Mouse (Mus musculus) forebrain, postnatal 0 days (tissue): Measurements from ENCODE around the gene Trim8. TPM values are rescaled to one million over a fixed set of nuclear protein-coding genes. Genes with fewer than 3 reads are reported as not detected.

Source experiments
- ATAC-seq: fragments of 200-750 bp; cut with Nextera tagmentation; 2 replicates; pipeline ENCODE4 v1.8.0; 2017; ENCODE audit warnings: mild to moderate bottlenecking, moderate library complexity
- DNase-seq: peaks from one replicate; pipeline ENCODE4 v3.0.0-alpha.2; 2015
- H3K27ac ChIP-seq: fragments of 300-500 bp; sonication (generic); 2 replicates; pipeline ENCODE4 v1.5.1; 2014; ENCODE audit warnings: low read depth, mild to moderate bottlenecking, antibody characterized with exemption, low read length, moderate library complexity, mixed read lengths
- H3K27me3 ChIP-seq: fragments of 300-500 bp; sonication (generic); 2 replicates; pipeline ENCODE4 v1.6.1; 2014; ENCODE audit warnings: mild to moderate bottlenecking, low read length, mixed read lengths; ENCODE audit not compliant: insufficient read depth
- H3K36me3 ChIP-seq: fragments of 300-500 bp; sonication (generic); 2 replicates; pipeline ENCODE4 v1.6.1; 2014; ENCODE audit warnings: mild to moderate bottlenecking, moderate library complexity; ENCODE audit not compliant: insufficient read depth
- H3K4me1 ChIP-seq: fragments of 300-500 bp; sonication (generic); 2 replicates; pipeline ENCODE4 v1.6.1; 2014; ENCODE audit warnings: antibody characterized with exemption; ENCODE audit not compliant: insufficient read depth
- H3K4me2 ChIP-seq: fragments of 300-500 bp; sonication (generic); 2 replicates; pipeline ENCODE4 v1.6.1; 2014; ENCODE audit warnings: low read depth, mild to moderate bottlenecking, moderate library complexity
- H3K4me3 ChIP-seq: fragments of 300-500 bp; sonication (generic); 2 replicates; pipeline ENCODE4 v1.5.1; 2014; ENCODE audit warnings: low read depth, low read length, mixed read lengths
- H3K9ac ChIP-seq: fragments of 300-500 bp; sonication (generic); 2 replicates; pipeline ENCODE4 v1.6.1; 2014; ENCODE audit warnings: mild to moderate bottlenecking
- H3K9me3 ChIP-seq: fragments of 300-500 bp; sonication (generic); 2 replicates; pipeline ENCODE4 v1.6.1; 2016; ENCODE audit warnings: low read length
- CTCF ChIP-seq: sonication (generic); IDR thresholded peaks from 2 replicates; pipeline ENCODE4 v1.5.1; 2016; ENCODE audit warnings: antibody characterized with exemption, control low read depth, low read depth
- WGBS: fragments of 180-500 bp; shearing (Covaris S2); extraction: QIAGEN DNeasy Blood & Tissue Kit; methylation state at CpG from one replicate; pipeline ENCODE4 v1.1.7; 2014; 5-methylcytosine and 5-hydroxymethylcytosine counted together
- polyA plus RNA-seq: library from polyadenylated mRNA; unstranded; fragments of >200 nt; fragmentation: Nextera tagmentation; extraction: Ambion mirVana; gene quantifications from 2 replicates; pipeline ENCODE4 v1.2.1, GENCODE M21; 2015
- total RNA-seq: library from RNA; depleted of rRNA; stranded (reverse); fragments of >200 nt; gene quantifications from 2 replicates; pipeline ENCODE4 v1.2.3, GENCODE M21; 2014

The Trim8 gene
- total and polyA plus RNA-seq, 2 experiments from 2014 or later, result 28.2 to 76.5 TPM

DNA sequence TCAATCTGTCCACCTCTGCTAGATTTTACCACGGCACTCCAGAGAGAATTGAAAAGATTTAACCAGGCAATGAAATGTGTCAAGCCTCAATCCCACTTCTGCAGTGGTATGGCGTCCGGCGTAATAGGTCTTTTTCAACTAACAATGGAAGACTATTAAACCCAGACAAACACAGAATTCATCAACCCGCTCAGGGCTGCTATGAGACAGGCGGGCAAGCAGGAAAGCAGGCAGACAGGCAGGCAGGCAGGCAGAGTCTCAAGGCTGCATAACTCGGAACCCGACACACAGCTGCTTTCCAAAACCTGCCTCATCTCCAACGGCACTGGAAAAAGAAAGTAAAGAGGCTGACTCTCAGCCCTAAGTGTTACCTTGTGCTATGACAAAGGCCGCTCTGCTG is 46.6 kb downstream of the Trim8 start:
- H3K4me2 ChIP-seq, result no peak overlapping the region
- H3K27ac ChIP-seq, result peak overlapping the region; percentile 41
- WGBS, result 34% methylated on average over 10 of the region's 10 CpGs
- no peak overlapping the region for H3K9ac ChIP-seq
- H3K4me1 ChIP-seq, result no peaks in the 10 kb centered on the region
- H3K27me3 ChIP-seq, result no peaks in the 10 kb centered on the region
- DNase-seq (no peak), ATAC-seq (peak; percentile 53; the same call in 1 of the 2 replicates)
- no peak overlapping the region for H3K4me3 ChIP-seq
- no peaks in the 10 kb centered on the region for H3K9me3 ChIP-seq
- H3K36me3 ChIP-seq, result peaks cover 32% of the 10 kb centered on the region
- TF ChIP-seq CTCF, result no peak

DNA sequence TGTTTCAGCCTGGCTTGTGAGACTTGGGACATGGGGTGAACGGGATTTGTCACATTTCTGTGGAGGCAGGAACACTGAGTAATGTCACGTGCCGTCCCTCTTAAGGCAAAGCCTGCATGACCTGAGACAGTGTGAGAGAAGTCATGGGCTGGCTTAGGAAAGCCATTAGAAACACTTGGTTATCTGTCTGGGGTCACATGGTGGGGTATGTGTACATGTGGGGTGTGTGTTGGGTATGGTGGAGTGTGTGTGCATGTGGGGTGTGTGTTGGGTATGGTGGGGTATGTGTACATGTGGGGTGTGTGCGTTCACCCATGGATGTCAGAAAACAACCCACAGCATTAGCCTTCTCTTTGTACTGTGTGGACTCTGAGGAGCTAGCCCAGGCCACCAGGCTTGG is 48.9 kb downstream of the Trim8 start:
- 88% methylated on average over 4 of the region's 4 CpGs for WGBS

DNA sequence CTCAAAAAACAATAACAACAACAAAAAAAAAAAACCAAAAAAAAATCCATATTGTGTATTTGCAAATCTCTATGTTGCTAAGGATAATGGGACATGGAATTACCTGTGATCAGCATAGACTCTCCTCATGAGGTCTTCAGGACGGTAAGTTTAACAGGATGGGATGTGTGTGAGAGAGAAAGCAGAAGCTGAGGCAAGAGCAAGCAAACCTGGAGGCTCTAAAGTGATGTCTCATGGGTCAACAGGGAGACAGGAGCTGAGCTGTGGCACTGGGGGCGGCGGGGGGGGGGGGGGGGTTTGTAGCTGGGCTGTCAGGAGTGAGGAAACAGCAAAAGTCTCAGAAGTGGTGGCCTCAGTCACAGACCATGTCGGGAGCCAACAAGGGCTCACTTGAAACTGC is 51.0 kb downstream of the Trim8 start:
- no peak overlapping the region for H3K4me2 ChIP-seq
- 93% methylated on average over 4 of the region's 4 CpGs for WGBS
- no peak for DNase-seq
- H3K4me1 ChIP-seq, result 0 out of 2 replicates have a peak, but pooled peaks cover 2% of the 10 kb centered on the region
- H3K27ac ChIP-seq, result no peak overlapping the region
- no peaks in the 10 kb centered on the region for H3K9me3 ChIP-seq
- no peak for TF ChIP-seq CTCF
- no peak overlapping the region for H3K4me3 ChIP-seq
- ATAC-seq, result no peak
- H3K9ac ChIP-seq, result no peak overlapping the region
- no peaks in the 10 kb centered on the region for H3K27me3 ChIP-seq
- H3K36me3 ChIP-seq, result peaks cover 49% of the 10 kb centered on the region

More for the DNA sequence above, 48.9 kb downstream of the Trim8 start:
- Histone ChIP-seq H3K27ac (no peak overlapping the region), H3K36me3 (peaks cover 37% of the 10 kb centered on the region), H3K27me3 (no peaks in the 10 kb centered on the region), H3K4me2 (no peak overlapping the region), H3K9me3 (no peaks in the 10 kb centered on the region), H3K4me3 (no peak overlapping the region), H3K4me1 (0 out of 2 replicates have a peak, but pooled peaks cover 2% of the 10 kb centered on the region), H3K9ac (no peak overlapping the region)
- no peak for DNase-seq
- no peak for TF ChIP-seq CTCF
- ATAC-seq, result no peak

DNA sequence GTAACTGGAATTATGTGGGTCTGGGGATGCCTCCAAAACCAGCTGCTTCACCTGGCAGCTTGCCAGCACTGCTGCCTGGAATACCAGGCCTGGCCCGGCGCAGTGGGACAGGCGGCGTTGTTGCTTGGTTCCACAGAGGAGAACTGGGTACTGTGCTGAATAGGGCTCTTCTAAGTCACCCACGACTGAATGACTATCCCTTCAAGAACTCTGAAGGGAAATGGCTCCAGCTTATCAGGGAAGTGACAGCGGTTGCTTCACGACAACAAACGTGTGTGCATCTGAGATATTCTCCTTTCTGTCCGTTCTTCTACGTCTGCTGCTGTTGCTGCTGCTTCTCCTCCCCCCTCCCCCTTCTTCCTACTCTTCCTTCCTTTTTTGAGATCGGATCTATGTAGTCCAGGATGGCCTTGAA is 52.0 kb downstream of the Trim8 start:
- TF ChIP-seq CTCF, result no peak
- Histone ChIP-seq H3K9ac (no peak overlapping the region), H3K9me3 (no peaks in the 10 kb centered on the region), H3K4me3 (no peak overlapping the region), H3K4me1 (0 out of 2 replicates have a peak, but pooled peaks cover 2% of the 10 kb centered on the region), H3K4me2 (no peak overlapping the region), H3K27me3 (no peaks in the 10 kb centered on the region), H3K36me3 (peaks cover 57% of the 10 kb centered on the region), H3K27ac (peak overlapping the region; percentile 21; the same call in 1 of the 2 replicates)
- peak; percentile 81 for ATAC-seq
- 36% methylated on average over 11 of the region's 11 CpGs for WGBS
- DNase-seq, result peak; percentile 85

DNA sequence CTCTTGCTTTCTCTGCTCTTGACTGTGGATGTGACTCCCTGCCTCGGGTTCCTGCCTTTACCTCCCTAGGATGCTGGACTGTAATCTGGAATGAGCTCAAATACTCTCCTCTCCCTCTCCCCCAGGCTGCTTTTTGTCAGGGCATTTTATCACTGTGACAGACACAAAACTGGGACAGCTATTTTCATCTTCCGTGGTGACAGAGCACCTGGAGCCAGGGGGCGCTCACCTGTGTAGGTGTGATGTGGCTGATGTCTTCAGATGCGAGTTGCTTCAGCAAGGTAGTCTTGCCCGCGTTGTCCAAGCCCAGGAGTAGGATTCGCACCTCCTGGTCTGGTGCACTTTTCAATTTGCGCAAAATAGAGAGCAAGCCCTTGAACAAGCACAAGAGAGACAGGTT is 56.5 kb downstream of the Trim8 start:
- DNase-seq (no peak), ATAC-seq (no peak)
- no peak overlapping the region for H3K9ac ChIP-seq
- no peaks in the 10 kb centered on the region for H3K9me3 ChIP-seq
- H3K4me1 ChIP-seq, result 0 out of 2 replicates have a peak, but pooled peaks cover 5% of the 10 kb centered on the region
- H3K27ac ChIP-seq, result no peak overlapping the region
- no peak overlapping the region for H3K4me3 ChIP-seq
- H3K27me3 ChIP-seq, result no peaks in the 10 kb centered on the region
- no peak for TF ChIP-seq CTCF
- WGBS, result 81% methylated on average over 8 of the region's 8 CpGs
- H3K36me3 ChIP-seq, result peaks cover 30% of the 10 kb centered on the region
- no peak overlapping the region for H3K4me2 ChIP-seq

DNA sequence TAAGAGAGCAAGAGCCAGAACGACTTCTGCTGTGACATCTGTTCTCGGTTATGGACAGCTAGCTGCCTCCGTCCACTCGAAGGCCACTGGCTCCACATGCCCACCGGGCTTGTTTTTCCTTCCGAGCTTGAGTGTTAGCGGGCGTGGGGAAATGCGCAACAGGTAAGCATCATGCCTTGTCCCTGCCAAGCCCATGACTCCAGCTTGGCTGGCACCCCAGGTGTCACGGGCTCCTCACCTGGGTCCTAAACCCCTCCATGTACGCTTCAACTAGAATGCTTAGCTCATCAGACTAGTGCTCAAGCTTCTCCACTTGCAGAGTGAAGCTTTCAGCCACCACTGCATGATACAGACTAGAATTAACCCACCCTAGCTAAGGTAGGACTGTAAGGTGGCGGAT is 57.1 kb downstream of the Trim8 start:
- Histone ChIP-seq H3K4me2 (no peak overlapping the region), H3K9ac (no peak overlapping the region), H3K4me1 (0 out of 2 replicates have a peak, but pooled peaks cover 3% of the 10 kb centered on the region), H3K27ac (no peak overlapping the region), H3K27me3 (no peaks in the 10 kb centered on the region), H3K36me3 (peaks cover 30% of the 10 kb centered on the region), H3K4me3 (no peak overlapping the region), H3K9me3 (no peaks in the 10 kb centered on the region)
- DNase-seq (peak; percentile 17), ATAC-seq (no peak)
- 64% methylated on average over 12 of the region's 12 CpGs for WGBS
- no peak for TF ChIP-seq CTCF

DNA sequence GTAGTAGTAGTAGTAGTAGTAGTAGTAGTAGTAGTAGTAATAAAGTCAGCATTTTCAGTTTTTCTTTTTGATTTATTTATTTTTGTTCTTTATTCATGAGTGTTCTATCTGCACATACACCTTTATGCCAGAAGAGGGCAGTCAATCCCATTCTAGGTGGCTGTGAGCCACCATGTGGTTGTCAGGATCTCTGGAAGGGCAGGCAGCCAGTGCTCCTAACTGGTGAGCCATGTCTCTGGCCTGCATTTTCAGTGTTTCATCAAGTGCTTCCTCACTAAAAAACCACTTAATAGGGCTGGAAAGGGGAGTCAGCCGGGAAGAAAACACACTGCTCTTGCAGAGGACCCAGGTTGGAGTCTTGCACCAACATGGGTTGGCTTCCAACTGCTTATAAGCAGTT is 60.6 kb downstream of the Trim8 start:
- 28% methylated on average over 1 of the region's 1 CpGs for WGBS
- DNase-seq (peak; percentile 80), ATAC-seq (peak; percentile 55)
- Histone ChIP-seq H3K4me3 (no peak overlapping the region), H3K27ac (peak overlapping the region; percentile 36; the same call in 1 of the 2 replicates), H3K4me2 (no peak overlapping the region), H3K9ac (no peak overlapping the region), H3K9me3 (no peaks in the 10 kb centered on the region), H3K36me3 (peaks cover 9% of the 10 kb centered on the region; the same call in 1 of the 2 replicates), H3K4me1 (0 out of 2 replicates have a peak, but pooled peaks cover 3% of the 10 kb centered on the region), H3K27me3 (no peaks in the 10 kb centered on the region)
- peak; percentile 81 for TF ChIP-seq CTCF
